Mouse (Mus musculus) heart, postnatal 10 days (tissue): ENCODE results near the gene Ifitm1. TPM values are rescaled to one million over a fixed set of nuclear protein-coding genes. Genes with fewer than 3 reads are reported as not detected.
"Not testable (repeated sequence)": the region's sequence is repeated elsewhere in the genome, so short reads cannot be mapped to it uniquely, and the experiment has no call there.

Experiments
- DNase-seq, 2 experiments: peaks; one replicate each; pipeline ENCODE4 v3.0.0; 2021
- intact Hi-C: fragments of 180-260 bp; cut with DNase I; formaldehyde crosslinking; loops from one replicate; pipeline ENCODE4 v1.15.1; 2025
- total RNA-seq, 2 experiments: library from RNA; stranded (reverse); gene quantifications; 2 replicates each; pipeline ENCODE4 v1.2.3; 2021

Ifitm1 gene
- total RNA-seq, 2 experiments from 2014 or later: 2.4 to 3.8 TPM

DNA sequence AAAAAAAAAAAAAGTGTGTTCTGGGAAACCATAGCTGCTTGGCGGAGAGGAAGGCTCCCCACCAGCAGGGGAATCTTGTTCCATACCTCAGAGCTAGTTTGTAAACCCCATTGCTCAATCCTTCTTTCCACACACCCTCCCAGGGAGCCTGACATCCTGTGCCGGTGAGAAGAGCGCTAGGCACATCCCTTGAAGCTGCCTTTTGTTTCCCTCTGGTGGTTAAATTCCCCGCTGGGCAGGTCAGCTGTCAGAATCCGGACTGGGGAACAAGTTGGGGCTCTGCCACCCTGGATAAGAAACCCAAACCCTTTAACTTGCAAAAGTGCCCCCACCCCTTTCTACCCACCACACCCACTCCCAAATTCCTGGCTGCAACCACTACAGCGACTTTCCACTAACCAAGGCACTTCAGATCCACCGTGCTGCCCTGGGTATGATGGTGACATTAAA, 41.3 kb downstream of the Ifitm1 start:
- intact Hi-C loops: loop anchor here (1.0 to 5.0 kb wide), 3 partner anchors 36 to 166 kb away; no protein-coding TSS in a partner anchor

DNA sequence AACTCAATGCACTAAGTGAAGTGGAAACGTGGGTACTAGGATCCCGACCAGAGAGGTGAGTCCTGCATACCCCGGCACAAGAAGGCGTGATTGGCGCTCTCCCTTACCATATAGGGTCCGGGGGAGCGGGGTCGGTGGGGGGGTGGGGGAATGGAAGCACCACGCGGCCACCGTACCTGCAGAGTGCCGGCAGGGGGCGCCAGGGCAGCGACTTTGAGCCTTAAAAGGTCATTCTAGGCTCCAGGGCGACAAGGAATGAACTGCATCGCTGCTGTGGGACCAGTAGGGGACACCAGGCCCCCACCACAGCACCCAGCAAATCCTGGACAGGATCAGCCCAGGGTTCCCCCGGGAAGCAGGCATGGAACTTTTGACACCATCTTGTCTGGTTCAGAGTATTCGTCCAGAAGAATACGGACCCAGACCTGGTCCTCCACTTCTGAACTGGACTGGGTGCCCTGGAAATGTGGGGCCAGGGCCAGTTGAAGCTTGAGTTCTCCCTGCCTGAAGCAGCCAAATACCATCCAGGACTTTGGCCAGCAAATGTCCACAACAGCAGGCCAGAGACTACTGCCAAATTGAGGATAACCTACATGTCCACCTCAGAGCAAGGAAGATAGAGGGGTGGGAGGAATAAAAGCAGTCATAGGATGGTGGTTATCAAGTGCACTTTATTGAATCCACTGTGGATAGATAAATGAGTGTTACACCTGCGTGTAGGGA, 42.1 kb downstream of the Ifitm1 start:
- peak; percentile 83 to 90 for DNase-seq
- intact Hi-C loops: loop anchor here (1.0 to 5.0 kb wide), 6 partner anchors 37 to 166 kb away; partner anchors contain the start of gene Pgghg

More for the DNA sequence above, 41.3 kb downstream of the Ifitm1 start:
- peak; percentile 52 to 57 for DNase-seq

- intact Hi-C loops: loop anchor here (1.0 to 5.0 kb wide), 5 partner anchors 37 to 165 kb away; partner anchors contain the start of gene Pgghg
- peak in 1 of 2 experiments; percentile 24 for DNase-seq
These were observed 42.6 kb downstream of the Ifitm1 start for GRCm38 (mm10) chr7:141009665-141010064.

- peak; percentile 72 for DNase-seq
- intact Hi-C loops: no loop called here
These were observed 43.6 kb downstream of the Ifitm1 start, which contains the start of gene Ifitm3 for GRCm38 (mm10) chr7:141010593-141010992. Gene Ifitm3 (minus strand): TSS chr7:141010770.

DNA sequence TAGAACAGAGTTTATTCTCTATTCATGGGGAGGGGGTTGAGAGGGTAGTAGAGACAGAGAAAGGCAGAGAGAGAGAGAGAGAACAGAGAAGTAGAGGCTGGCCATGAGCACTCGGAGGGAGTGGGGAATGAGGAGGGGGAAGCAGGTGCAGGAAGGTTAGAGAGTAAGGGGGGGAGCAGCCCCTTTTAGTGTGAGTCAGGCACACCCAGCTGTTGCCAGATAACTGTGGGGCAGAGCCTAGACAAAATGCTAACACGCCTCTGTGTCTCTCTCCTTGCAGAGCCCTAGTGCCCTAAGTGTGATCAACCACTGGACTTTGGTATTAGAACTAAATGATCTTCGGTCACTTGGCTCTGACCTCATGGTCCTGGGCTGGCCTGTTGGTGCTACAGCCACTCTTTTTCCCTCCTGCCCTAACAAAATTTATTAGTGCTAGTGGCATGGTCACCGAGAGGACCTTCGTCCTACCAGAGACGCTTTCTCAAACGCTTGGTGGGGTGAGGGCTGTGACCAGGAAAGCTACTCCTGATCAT, 44.3 kb downstream of the Ifitm1 start:
- DNase-seq: no peak
- intact Hi-C loops: no loop called here

- intact Hi-C loops: no loop called here
- no peak for DNase-seq
These were observed 50.0 kb downstream of the Ifitm1 start for GRCm38 (mm10) chr7:141016707-141017697.

GRCm38 (mm10) chr7:141017824-141018223, 50.8 kb downstream of the Ifitm1 start, which contains the start of gene Ifitm6:
Gene Ifitm6 (minus strand): TSS chr7:141017924.
- DNase-seq, intact Hi-C loops: not testable (repeated sequence)

- no peak for DNase-seq
- intact Hi-C loops: no loop called here
These were observed 52.0 kb downstream of the Ifitm1 start for GRCm38 (mm10) chr7:141019028-141019427.

Other genes with a start within 250 kb of the Ifitm1 start
- under 1 TPM; 0.24 to 0.47 TPM for gene Cyp2e1, start 203.5 kb upstream of the Ifitm1 start, total RNA-seq
- gene Syce1, start 179.4 kb upstream of the Ifitm1 start, total RNA-seq: not detected
- under 1 TPM; 0.45 to 0.47 TPM for gene Zfp941, start 145.0 kb upstream of the Ifitm1 start, total RNA-seq
- gene Urah, start 132.2 kb upstream of the Ifitm1 start, total RNA-seq: not detected
- gene Scgb1c1, start 121.7 kb upstream of the Ifitm1 start, total RNA-seq: 10 to 100 TPM; 19.6 to 23.6 TPM
- gene Odf3, start 119.4 kb upstream of the Ifitm1 start, total RNA-seq: not detected
- not detected for gene Gm45785, start 110.9 kb upstream of the Ifitm1 start, total RNA-seq
- 10 to 100 TPM; 27.0 to 29.8 TPM for gene Ric8a, start 110.3 kb upstream of the Ifitm1 start, total RNA-seq
- 10 to 100 TPM; 13.1 to 15.9 TPM for gene Bet1l, start 109.6 kb upstream of the Ifitm1 start, total RNA-seq
- 100 to 1,000 TPM; 111 to 114 TPM for gene Psmd13, start 85.3 kb upstream of the Ifitm1 start, total RNA-seq
- 10 to 100 TPM; 53.4 to 58.2 TPM for gene Sirt3, start 84.9 kb upstream of the Ifitm1 start, total RNA-seq
- gene Cox8b, start 66.8 kb upstream of the Ifitm1 start, total RNA-seq: 1,000 to 10,000 TPM; 1,771 to 1,883 TPM
- gene Nlrp6, start 46.3 kb upstream of the Ifitm1 start, total RNA-seq: not detected
- 1 to 10 TPM; 7.7 to 8.6 TPM for gene Pgghg, start 25.8 kb upstream of the Ifitm1 start, total RNA-seq
- gene Ifitm5, start 16.9 kb upstream of the Ifitm1 start, total RNA-seq: 1 to 10 TPM in 1 of 2 experiments, not detected in 1; 1.1 TPM
- gene Gm45717, start 11.3 kb upstream of the Ifitm1 start, total RNA-seq: not detected
- gene Ifitm2, start 11.2 kb upstream of the Ifitm1 start, total RNA-seq: 100 to 1,000 TPM; 168 to 187 TPM
- gene Ifitm3, start 43.5 kb downstream of the Ifitm1 start, total RNA-seq: 100 to 1,000 TPM; 104 to 117 TPM
- under 1 TPM in 1 of 2 experiments, not detected in 1; 0.69 TPM for gene Ifitm6, start 50.7 kb downstream of the Ifitm1 start, total RNA-seq
- not detected for gene Gm17387, start 61.9 kb downstream of the Ifitm1 start, total RNA-seq
- under 1 TPM in 1 of 2 experiments, not detected in 1; 0.22 TPM for gene B4galnt4, start 93.9 kb downstream of the Ifitm1 start, total RNA-seq
- gene Pkp3, start 111.0 kb downstream of the Ifitm1 start, total RNA-seq: under 1 TPM in 1 of 2 experiments, not detected in 1; 0.24 TPM
- gene Sigirr, start 133.4 kb downstream of the Ifitm1 start, total RNA-seq: 1 to 10 TPM; 6.7 to 8.2 TPM
- gene Ano9, start 150.6 kb downstream of the Ifitm1 start, total RNA-seq: under 1 TPM; 0.10 to 0.14 TPM
- 10 to 100 TPM; 37.4 to 45.9 TPM for gene Ptdss2, start 155.2 kb downstream of the Ifitm1 start, total RNA-seq
- 10 to 100 TPM; 72.9 to 75.3 TPM for gene Rnh1, start 205.6 kb downstream of the Ifitm1 start, total RNA-seq
- 100 to 1,000 TPM; 102 to 114 TPM for gene Hras, start 226.8 kb downstream of the Ifitm1 start, total RNA-seq
- 1 to 10 TPM; 3.3 to 4.0 TPM for gene Lrrc56, start 226.9 kb downstream of the Ifitm1 start, total RNA-seq
- not detected for gene Lmntd2, start 246.9 kb downstream of the Ifitm1 start, total RNA-seq
- gene Rassf7, start 248.6 kb downstream of the Ifitm1 start, total RNA-seq: 1 to 10 TPM; 1.9 to 4.9 TPM